Mouse (Mus musculus): ENCODE results near the gene Cmss1.

The Cmss1 gene

DNA sequence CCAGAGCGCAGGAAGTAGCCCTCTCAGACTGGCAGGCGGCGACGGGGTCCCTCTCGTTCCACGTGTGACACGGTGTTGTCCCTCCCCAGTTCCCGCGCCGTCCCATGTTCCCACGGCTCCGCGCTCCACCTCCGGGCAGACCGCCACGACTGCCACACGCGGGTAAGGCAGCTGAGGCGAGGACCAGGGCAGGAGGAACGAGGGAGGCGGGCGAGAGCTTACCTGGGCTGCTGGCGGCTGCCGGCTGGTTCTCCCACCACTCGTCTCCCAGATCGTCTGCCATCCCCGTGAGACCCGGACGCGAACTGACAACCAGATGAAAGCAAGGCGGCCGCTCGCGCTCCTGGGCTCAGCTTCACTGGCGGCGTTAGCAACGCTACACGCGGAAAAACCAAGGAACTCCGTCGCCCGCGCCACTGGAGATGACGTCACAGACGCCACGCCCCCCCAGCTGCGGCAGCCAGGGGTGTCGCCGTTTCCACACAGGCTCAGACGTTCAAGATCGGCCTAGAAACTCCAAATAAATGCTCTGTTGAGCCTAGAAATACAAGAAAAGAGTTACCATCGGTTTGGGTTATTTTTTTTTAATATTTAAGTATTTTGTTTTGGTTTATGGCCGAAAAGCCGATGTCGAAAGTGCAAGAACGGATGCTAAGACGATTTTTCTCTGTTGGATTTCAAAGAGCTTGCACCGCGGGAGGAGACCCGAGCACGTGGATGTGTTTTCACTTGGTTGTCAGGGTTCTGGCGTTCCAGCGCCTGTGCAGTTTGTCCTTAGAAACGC lies at the start of gene Cmss1:
Gene Cmss1, minus strand, starts transcription at position 421 of the 784 bp plus-strand sequence.
- DNase-seq, result peak; percentile 78

DNA sequence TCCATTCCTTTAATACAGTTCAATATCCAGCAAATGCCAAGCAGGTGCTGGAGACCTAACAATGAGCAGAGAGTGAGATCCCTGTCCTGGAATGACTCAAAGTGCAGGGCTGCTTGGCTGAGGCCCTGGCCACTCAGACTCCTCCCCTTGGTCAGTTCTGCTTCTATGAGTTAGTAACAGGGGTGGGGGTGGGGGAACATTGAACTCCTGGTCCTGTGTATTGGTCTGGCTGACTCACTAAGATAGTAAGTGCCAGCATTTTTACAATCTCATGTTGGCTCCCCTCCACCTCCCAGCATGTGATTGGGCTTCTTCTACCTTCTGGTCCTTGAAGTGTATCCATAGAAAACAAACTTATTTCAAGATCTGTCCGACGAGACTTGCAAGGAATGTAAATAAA lies 43.2 kb upstream of the Cmss1 start:
- DNase-seq, result no peak

DNA sequence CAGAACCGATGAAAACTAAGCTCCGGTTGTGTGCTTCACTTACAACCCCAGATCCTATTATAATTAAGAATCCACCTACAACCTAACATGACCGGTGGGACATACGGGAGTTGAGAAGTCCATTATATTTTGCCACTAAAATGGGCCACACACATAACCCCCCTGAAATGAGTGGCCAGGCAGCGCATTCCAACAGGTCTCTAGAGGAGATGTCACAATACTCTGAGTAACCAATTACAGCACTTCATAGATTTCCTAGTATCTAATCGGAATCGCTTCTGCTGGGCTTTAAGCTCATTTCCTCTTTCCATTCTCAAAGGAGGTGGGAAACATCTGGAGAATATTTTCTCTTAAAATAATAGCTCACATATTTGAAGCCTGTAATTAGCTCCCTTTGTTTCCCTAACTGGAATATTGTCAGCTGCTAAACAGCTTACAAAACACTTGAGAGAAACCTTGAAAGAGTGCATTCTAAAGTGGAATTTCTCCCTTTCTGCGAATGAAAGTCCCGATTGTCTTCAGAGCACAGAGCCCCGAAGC lies 34.8 kb upstream of the Cmss1 start:
- DNase-seq, result no peak

DNA sequence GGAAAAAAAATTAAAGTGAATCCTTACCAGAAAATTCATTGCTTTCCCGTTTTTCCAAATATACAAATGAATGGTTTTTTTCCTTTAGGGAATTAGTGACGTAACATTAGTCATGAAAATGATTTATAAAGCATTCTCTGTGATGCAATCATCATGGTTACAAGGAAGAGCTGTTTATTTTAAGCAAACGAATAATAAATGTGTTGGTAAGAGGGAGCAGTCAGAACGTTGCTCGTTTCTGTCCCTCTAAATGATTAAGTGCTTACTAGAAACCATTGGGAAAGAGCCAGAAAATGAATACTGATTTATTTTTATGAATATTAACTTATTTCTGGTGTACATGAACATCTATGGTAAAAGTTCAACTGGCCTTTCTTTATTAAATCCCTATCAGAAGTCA lies 28.1 kb upstream of the Cmss1 start:
- no peak for DNase-seq

DNA sequence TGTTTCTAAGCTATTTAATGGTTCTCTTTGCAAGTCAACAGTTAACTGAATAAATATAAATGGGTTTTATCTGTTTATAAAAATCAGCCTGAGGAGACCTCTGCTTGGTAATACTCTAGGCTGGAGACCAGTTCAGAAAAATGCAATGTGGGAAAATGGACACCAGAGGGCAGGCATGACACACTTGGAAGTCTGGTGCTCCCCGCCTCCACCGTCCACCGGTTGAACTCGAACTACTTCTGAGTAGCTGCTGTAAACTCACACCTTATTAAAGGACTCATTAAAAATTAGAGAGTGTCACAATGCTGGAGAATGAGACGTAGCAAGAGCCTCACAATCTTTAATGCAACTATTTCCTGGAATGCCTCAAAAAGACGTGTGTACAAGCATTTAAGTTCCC lies 27.5 kb upstream of the Cmss1 start:
- DNase-seq, result peak; percentile 45

DNA sequence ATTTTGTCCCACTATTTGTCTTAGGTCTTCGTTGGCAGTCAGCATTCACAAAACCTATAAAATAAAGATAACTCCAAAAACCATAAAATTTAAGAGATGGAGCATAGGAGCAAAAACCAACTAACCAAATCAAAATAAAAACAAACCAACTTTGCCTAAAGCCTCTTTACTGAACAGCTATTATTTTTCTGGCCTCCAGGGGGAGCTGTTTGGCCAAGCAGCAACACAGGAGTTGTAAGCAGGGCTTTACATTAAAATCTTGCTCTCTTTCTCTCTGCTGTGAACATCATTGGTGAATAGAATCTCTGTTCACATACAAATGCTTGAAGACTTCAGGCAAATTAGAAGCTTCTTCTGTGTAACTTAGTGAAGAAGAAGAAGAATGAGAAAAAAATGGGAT lies 5.1 kb upstream of the Cmss1 start:
- peak; percentile 22 for DNase-seq

DNA sequence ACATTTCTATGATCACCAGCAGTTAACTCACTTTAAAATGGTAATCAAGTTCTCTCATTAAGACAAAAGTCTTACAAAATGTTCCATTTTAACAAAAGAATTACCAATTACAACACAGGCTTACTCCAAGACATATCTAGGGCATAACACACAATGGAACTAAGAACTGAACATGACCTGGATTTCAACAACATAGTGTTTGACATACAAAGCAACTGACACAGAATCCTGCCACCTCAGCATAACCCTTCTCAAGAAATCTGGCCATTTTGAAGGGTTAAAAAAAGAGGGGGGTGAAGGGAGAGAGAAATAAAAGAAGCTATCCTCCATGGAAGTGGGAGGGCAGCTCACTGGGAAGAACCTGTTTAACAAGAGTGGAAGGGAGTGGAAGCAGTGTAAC lies 5.6 kb downstream of the Cmss1 start:
- no peak for DNase-seq

DNA sequence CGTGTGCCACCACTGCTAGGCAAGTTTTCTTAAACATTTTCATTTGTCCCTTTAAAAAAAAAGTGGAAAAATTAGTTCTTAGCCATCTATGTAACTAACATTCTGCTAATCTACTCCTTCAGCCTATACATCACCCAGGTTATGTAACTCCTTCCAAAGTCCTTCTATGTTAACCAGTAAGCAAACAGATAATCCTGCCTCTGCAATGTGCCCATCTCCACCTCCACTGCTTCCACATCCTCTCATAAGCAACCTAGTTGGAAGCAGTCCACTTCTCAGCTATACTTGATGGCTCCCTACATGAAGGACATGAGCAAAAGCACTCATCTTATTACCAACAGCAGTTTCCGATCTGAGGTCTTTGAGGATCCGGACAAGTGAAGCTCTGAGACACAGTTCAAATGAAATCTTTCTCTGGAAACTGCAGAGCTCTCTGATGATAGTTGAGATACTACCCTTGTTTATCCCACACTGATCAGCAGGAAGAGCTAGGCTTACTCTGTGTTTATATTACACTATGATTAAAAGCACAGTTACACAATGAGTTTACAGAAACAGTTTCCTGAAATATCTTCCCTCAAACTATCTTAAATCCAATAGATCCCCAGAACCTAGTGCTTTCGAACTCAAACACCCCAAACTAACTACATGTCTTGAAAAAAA lies 9.2 kb downstream of the Cmss1 start:
- no peak for DNase-seq

DNA sequence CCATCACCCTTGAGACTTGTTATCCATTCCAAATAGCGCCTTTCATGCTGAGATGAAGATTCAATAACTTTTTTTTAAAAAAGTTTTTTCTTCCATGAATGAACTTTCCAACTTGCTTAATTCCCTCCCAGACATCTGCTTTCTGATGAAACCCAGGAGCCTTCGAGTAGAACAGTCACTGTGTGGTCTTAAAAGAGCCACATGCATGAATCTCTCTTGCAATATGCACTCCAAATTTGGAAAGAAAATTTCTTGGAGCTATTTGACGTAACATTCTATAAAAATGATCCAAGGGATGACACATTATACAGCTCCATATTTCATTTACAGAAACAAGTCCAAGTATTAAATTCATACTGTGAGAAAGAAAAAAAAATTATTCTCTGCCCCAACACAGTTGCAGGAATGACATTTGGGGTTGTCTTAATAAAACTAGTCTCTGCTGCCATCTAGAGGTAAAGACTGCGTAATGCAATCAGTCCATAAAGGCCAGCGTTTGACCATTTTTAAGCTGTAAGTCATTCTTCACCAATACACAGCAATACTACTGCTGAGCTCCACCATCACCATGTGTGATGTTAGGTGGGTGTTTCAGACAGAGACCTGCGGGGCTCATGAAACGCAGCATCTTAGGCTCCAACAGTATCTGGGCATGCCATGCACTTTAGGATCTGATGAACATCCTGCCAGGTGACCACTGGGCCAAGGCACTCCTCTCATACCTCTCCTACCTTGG lies 13.1 kb downstream of the Cmss1 start:
- DNase-seq, result peak; percentile 64

DNA sequence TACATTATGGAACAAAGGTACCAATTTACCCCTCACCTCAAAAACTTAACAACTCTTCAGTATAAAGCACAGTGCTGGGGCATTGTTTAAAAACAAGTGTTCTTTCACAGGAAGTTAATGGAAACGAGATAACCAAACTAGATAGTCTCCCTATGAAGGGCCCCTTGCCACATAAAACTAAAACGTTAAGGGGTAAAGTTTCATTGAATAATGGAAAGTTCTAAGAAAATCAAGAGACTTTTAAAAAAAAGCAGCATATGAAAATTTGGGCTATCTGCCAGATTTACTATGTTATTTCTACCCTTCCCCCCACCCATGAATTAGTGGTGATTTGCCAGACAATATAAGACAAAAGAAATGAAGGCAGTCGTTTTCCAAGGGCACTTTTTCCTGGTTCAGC lies 21.5 kb downstream of the Cmss1 start:
- DNase-seq, result no peak

DNA sequence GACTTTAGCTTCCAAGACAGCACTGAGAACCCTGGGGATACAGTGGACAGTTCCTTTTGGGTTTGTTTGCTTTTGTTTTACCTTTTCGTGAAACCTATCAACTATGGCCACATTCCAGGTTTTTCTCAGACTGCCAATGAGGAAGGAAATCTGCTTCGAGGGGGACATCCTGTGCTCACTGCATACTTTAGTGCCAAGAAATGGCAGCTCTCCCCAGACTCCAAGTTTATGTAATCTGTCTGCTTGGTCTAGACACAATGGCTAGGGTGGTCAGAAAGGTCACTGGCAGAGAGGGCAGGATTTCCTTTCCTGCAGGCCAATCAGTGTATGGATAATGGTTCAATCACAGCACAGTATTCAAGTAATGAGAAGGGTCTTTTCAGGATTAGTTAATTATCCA lies 24.7 kb downstream of the Cmss1 start:
- DNase-seq, result no peak

DNA sequence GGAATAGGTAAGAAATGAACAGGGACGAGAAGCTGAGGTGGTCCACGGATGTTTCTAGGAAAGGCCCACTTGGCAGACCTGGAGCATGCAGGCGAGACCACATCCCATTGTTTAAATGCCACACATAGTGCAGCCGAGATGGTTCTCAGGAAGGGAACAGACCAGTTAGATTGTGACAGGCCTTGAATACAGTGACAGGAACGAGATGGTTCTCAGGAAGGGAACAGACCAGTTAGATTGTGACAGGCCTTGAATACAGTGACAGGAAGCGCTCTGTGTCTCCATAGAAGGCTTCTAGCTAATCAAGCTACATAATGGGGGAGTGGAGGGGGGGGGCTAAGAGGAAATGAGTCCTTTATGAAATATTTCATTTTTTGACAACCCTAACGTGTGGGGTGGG lies 26.6 kb downstream of the Cmss1 start:
- DNase-seq, result no peak

DNA sequence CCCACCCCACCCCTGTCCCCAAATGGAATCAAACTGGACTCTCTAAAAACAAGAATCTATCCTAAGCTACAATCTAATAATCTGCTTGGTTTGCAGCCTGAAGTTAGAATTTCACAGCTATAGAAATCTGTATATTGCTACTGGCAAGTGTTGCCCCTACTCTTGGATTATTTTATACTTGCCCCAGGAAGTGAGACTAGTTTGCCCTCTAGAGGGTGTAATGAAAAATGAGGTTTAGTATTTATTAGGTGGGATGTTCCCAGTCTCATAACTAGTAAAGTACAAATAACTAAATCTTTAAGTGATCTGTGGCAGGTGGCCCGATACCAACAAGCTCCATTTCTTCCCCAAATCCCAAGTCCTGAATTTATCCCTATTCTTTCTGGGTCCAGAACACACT lies 29.1 kb downstream of the Cmss1 start:
- no peak for DNase-seq

DNA sequence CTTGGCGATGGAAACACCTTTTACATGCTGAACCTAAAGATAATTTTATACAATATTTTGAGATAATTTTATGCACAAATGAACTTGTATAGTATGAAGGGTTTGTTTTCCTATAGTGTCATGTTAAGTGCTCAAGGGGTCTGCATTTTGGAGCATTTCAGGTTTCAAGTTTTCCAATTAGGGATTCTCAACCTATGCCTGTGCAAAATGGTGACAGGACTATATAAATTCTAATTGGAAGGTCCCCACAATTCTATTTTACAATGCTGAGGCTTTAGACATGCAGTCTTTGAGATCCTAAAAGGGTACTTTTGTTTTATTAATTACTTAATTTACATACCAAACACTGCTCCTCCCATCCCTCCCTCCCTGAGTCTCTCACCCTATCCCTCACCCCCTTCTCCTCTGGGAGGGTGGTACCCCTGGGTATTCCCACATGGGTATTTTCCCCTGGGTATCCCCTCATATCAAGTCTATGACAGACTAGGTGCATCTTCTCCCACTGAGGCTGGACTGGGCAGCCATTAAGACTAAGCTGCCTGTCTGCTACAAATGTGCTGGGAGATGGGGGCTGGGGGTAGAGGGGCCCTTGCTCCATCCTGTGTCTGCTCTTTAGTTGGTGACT lies 30.8 kb downstream of the Cmss1 start:
- no peak for DNase-seq

DNA sequence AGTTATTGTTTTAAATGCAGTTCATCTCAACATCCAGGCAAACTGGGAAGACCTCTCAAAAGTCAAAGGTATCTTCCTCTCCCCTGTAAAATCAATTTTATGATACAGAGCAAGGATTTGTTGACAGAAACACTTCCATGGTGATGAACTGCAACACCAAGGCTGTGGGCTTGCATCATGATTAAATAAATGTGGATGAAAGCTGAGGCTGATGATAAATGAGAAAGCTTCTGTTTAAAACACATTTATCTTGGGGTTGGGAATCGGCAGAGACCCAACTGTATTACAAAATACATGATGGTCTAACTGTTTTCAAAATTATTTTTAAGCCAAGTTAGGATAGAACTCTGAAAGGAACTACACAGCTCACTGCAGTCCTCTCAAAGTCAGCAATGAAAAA lies 32.8 kb downstream of the Cmss1 start:
- DNase-seq, result no peak

DNA sequence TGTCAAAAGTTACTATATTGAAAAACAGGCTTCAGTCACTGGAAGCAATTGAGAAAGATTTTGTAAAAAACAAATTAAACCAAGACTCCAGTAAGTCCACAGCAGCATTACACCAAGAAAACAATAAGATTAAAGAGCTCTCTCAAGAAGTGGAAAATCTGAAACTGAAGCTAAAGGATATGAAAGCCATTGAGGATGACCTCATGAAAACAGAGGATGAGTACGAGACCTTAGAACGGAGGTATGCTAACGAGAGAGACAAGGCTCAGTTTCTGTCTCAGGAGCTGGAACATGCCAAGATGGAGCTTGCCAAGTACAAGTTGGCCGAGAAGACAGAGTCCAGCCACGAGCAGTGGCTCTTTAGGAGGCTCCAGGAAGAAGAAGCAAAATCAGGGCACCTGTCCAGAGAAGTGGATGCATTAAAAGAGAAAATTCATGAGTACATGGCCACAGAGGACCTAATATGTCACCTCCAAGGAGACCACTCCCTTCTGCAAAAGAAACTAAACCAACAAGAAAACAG lies 35.8 kb downstream of the Cmss1 start:
- no peak for DNase-seq

DNA sequence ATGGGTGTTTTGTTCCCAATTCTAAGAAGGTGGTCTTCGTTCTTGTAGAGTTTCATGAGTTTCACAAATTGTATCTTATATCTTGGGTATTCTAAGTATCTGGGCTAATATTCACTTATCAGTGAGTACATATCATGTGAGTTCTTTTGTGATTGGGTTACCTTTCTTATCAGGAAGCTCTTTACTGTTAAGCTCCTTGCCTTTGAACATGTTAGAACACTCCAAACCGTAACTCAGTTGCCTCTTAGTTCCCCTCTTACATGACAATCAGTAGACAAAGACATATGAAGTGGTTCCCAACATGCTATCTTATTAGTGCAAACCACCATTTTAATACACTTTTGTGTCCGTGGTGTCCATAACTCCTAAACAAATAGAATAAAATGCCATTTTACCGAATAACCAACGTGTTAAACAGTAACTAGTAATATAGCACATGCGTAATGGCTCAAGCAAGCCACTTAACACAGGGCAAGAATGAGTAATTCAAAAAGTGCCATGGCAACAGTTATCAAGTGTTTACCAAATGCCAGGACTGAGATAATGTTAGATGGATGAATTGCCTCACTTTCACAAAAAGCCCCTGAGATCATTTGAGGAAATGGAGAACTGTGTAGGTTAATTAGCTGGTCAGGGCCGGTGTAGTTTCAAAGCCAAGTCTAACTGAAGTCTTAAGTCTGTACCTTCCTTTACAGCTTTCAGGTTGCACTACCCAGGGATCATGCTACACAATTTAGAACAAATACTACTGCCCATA lies 37.8 kb downstream of the Cmss1 start:
- no peak for DNase-seq

DNA sequence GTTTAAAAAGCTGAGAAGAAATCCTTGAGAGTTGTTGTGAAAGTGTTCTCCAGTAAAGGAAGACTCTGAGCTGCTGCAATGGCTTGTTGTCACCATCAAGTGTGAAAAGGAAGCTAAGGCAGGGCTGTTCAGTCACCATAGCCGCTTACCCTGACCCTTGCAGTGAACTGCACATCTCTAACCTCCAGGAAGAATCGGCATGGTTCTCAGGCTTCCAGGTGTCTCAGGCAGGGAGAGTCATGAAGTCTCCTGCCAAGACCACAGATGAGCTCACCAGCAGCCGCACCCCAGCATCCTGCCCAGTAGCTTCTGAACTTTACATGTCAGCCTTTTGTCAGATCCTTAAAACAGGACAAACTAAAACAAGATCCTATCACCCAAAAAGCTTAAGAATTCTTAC lies 40.4 kb downstream of the Cmss1 start:
- no peak for DNase-seq

DNA sequence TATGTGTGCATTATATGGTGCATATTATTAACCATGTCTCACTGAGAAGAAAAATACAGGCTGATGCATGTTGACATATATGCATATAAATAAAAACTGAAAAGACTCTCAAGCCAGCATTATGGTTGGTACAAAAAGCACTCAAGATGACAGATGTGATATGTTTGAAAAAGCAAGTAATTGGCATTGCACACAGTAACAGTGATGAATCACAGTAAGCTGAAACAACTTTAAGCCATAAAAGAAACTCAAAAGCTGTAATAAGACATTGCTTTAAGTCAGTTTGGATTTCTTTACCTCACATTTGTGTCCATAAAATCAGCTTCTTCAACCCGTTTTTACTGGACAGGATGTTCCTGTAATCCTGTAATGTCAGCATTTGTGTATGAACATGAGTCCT lies 41.9 kb downstream of the Cmss1 start:
- no peak for DNase-seq

DNA sequence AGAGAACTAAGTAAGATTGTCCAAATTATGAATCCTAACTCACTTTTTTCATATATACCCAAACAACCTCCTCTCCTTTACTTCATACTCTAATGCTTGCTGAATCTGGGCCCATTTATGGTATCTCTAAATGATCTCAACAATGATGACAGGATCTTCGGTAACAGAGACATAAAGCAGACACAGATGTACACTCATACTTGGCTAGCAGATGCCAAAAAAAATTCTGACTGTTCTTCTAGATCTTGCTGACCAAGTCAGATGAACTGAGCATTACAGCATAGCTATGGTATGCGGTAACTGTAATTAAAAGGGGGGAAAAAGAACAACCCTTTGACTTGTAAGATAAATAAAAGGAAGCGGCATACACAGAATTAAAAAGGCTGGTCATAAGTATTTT lies 43.2 kb downstream of the Cmss1 start:
- no peak for DNase-seq

DNA sequence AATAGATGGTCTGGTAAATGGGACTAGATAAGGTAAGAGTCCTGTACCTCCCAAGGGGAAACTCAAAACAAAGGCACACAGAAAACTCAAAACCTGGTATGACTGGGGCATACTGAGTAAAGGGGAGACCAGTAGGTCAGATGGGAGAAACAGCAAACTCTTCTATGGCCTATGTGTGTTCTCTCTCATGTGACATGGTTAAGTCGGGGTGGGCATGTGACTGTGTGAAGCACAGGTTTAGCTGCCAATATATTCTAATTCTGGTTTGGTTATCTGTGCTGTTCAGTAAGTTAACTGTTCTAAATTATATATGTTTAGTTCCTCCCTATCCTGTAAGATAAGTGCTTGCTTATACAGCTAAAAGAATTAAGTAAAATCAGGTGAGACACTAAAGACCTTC lies 46.5 kb downstream of the Cmss1 start:
- DNase-seq, result no peak

DNA sequence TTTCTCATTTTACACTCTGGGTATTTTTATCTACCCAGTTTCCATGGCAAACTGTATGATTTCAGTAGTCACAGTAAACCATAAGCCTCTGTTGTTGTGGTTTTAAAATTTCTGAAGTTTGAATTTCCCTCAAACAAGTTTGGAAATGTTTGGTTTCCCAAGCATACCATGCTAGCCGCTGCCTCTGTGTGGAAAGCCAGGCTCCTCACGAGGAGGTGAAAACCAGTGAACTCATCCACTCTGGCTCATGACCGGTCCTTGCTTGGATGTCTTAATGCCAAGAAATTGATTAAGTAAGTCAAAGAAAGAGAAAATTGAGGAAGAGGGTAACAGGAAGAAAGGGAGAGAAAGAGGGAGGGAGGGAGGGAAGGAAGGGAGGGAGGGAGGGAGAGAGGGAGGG lies 48.4 kb downstream of the Cmss1 start:
- no peak for DNase-seq

Data from cerebellum, adult 9-10 months (tissue).